Mouse (Mus musculus) C2C12 (cell line): ENCODE results near the gene Errfi1. TPM values are rescaled to one million over a fixed set of nuclear protein-coding genes. Genes with fewer than 3 reads are reported as not detected.

Experiments
- H3K27me3 ChIP-seq: one replicate; pipeline ENCODE4 v1.6.1; 2011; ENCODE audit not compliant: control insufficient read depth, insufficient read depth, insufficient read length
- H3K36me3 ChIP-seq: one replicate; pipeline ENCODE4 v1.6.1; 2011; ENCODE audit not compliant: control insufficient read depth, insufficient read depth
- H3K4me3 ChIP-seq: one replicate; pipeline ENCODE4 v1.5.1; 2011; ENCODE audit warnings: mild to moderate bottlenecking, control low read depth; ENCODE audit not compliant: poor library complexity, insufficient read depth, severe bottlenecking
- H3K79me2 ChIP-seq: one replicate; pipeline ENCODE4 v1.6.1; 2011; ENCODE audit not compliant: control insufficient read depth, insufficient read depth
- H3K79me3 ChIP-seq: one replicate; pipeline ENCODE4 v1.6.1; 2011; ENCODE audit warnings: low read depth, control low read depth
- H3ac ChIP-seq: one replicate; pipeline ENCODE3; 2011; ENCODE audit warnings: low read depth; ENCODE audit not compliant: control insufficient read depth, insufficient read length
- CEBPB ChIP-seq: IDR thresholded peaks from one replicate; pipeline ENCODE4 v1.6.1; 2011; ENCODE audit warnings: low read depth, mild to moderate bottlenecking, control low read depth, moderate library complexity
- CTCF ChIP-seq: IDR thresholded peaks from one replicate; pipeline ENCODE4 v1.5.1; 2011; ENCODE audit not compliant: control insufficient read depth, insufficient read depth, insufficient read length
- FOSL1 ChIP-seq: IDR thresholded peaks from one replicate; pipeline ENCODE4 v1.8.0; 2011; ENCODE audit warnings: mild to moderate bottlenecking, low read length; ENCODE audit not compliant: poor library complexity, insufficient read depth, severe bottlenecking
- MAX ChIP-seq: IDR thresholded peaks from one replicate; pipeline ENCODE4 v1.6.1; 2011; ENCODE audit warnings: mild to moderate bottlenecking, control low read depth
- MYOD1 ChIP-seq: IDR thresholded peaks from one replicate; pipeline ENCODE4 v1.6.1; 2011; ENCODE audit warnings: low read depth; ENCODE audit not compliant: control insufficient read depth, insufficient read length
- MYOG ChIP-seq: IDR thresholded peaks from one replicate; pipeline ENCODE4 v1.6.1; 2011; ENCODE audit not compliant: control insufficient read depth, insufficient read length; ENCODE audit errors: extremely low read depth
- USF1 ChIP-seq: IDR thresholded peaks from one replicate; pipeline ENCODE4 v1.6.1; 2011; ENCODE audit warnings: low read depth, mild to moderate bottlenecking, control low read depth, moderate library complexity
- polyA plus RNA-seq: library from polyadenylated mRNA; unstranded; fragments of >200 nt; fragmentation: generic; extraction: Trizol; gene quantifications from one replicate; pipeline ENCODE4 v1.2.1, GENCODE M21; 2012; ENCODE audit warnings: missing spikeins

The Errfi1 gene
- polyA plus RNA-seq, 1 experiment, result 111 TPM

- no peaks in the 10 kb centered on the region for H3K36me3 ChIP-seq
- H3K79me2 ChIP-seq, result peaks cover 18% of the 10 kb centered on the region
- H3K79me3 ChIP-seq, result peaks cover 3% of the 10 kb centered on the region
- peak overlapping the region; percentile 75 for H3ac ChIP-seq
- peak overlapping the region; percentile 49 for H3K4me3 ChIP-seq
- TF ChIP-seq MYOG, result no peak
- no peak for TF ChIP-seq MAX
- TF ChIP-seq CEBPB, result no peak
- no peak for TF ChIP-seq FOSL1
- no peak for TF ChIP-seq MYOD1
- no peak for TF ChIP-seq USF1
- H3K27me3 ChIP-seq, result no peaks in the 10 kb centered on the region
Observed at GRCm38 (mm10) chr4:150915181-150915906, 61.6 kb downstream of the Errfi1 start.

DNA sequence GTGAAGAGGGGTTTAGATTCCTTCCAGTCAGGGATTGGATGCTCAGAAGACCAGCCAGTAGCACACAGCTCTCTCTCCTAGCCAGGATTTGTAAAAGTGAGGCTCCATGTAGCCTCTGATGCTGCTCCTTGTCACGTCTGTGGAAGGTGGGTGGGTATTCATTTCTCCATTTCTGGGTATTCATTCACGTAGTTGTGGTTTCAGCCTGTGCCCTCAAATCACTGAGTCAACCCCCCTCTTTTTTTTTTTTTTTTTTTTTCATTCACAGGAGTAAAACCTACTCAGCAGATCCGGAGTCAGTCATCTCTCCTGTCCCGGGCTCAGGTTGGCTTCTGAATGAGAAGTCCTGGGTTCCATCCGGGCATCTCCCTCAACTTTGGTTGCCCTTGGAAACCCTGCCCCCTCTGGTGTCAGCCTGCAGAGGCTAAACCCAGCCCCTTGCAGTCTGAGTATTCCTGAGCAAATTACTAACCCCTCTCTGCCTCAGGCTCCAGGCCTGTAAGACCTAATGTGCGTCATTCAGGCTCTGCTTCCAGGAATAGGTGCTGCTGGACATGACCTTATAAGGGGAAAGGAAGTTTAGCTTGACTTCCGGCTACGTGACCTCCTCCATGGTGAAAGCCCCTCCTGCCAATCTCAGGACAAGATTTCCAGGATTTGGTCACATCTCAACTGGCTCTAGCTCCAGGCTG is 63.8 kb downstream of the Errfi1 start:
- no peaks in the 10 kb centered on the region for H3K36me3 ChIP-seq
- no peaks in the 10 kb centered on the region for H3K27me3 ChIP-seq
- peaks cover 18% of the 10 kb centered on the region for H3K79me2 ChIP-seq
- H3K79me3 ChIP-seq, result peaks cover 3% of the 10 kb centered on the region
- H3ac ChIP-seq, result no peak overlapping the region
- TF ChIP-seq MYOD1, result no peak
- TF ChIP-seq CTCF, result no peak
- TF ChIP-seq CEBPB, result no peak
- TF ChIP-seq USF1, result no peak
- TF ChIP-seq MAX, result no peak
- no peak for TF ChIP-seq MYOG
- TF ChIP-seq FOSL1, result no peak
- no peak overlapping the region for H3K4me3 ChIP-seq

Other genes starting within 250 kb of the Errfi1 start
- 0.01 TPM for gene Slc45a1, start 201.7 kb upstream of the Errfi1 start, polyA plus RNA-seq
- 323 TPM for gene Park7, start 60.5 kb downstream of the Errfi1 start, polyA plus RNA-seq
- 0.08 TPM for gene Tnfrsf9, start 60.6 kb downstream of the Errfi1 start, polyA plus RNA-seq
- gene Uts2, start 143.2 kb downstream of the Errfi1 start, polyA plus RNA-seq, result not detected
- 1.6 TPM for gene Per3, start 190.7 kb downstream of the Errfi1 start, polyA plus RNA-seq
- gene Vamp3, start 204.0 kb downstream of the Errfi1 start, polyA plus RNA-seq, result 40.4 TPM
- not detected for gene Gm13090, start 235.7 kb downstream of the Errfi1 start, polyA plus RNA-seq